In the genomic region with DNA sequence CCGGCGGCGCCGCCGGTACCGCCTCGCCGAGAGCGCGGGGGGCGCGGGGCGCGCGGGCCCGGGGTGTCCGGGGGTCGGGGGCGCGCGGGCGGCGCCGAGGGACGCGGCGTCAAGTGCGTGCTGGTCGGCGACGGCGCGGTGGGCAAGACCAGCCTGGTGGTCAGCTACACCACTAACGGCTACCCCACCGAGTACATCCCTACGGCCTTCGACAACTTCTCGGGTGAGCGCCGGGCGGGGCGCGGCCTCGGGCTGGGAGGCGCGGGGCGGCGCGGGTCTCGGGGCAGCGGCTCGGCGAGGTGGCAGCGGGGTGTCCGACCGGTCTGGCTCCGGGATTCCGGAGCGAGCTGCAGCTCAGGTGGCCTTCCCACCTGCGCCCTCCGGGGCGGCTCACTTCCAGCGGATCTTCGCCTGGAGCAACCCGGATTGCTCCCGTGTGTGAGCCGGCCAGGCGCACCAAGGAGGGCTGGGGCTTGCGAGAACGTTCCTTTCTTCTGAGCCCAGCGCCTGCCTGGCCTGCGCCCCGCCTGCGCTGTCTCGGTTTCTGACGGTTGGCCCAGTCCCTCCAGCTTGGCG, we compare ENCODE assay signal across 7 mouse cellular contexts. TPM values are rescaled to one million over a fixed set of nuclear protein-coding genes. Genes with fewer than 3 reads are reported as not detected.
DNase-seq lines count a peak whose midpoint lies in the region; ATAC-seq lines count a peak whose summit lies in the region.

No protein-coding gene starts in this region.

- H3K36me3 ChIP-seq in forebrain, embryonic 12.5 days (replicated peaks): peaks cover 30% of the 10 kb centered on the region

- peak overlapping the region; percentile 88 for H3K9ac ChIP-seq in forebrain, embryonic 12.5 days

- peak overlapping the region; percentile 90 for H3K27ac ChIP-seq in forebrain, embryonic 12.5 days

- no peaks in the 10 kb centered on the region for H3K9me3 ChIP-seq in forebrain, embryonic 12.5 days

- H3K4me1 ChIP-seq in forebrain, embryonic 12.5 days: peaks cover 16% of the 10 kb centered on the region

- H3K4me3 ChIP-seq in forebrain, embryonic 12.5 days (replicated peaks): peak overlapping the region; percentile 73

- peak; percentile 76 for ATAC-seq in forebrain, embryonic 12.5 days (ENCODE audit: low FRiP score)

- H3K27me3 ChIP-seq in forebrain, embryonic 12.5 days: no peaks in the 10 kb centered on the region

- 1% methylated on average over 52 of the region's 77 CpGs for WGBS in forebrain, embryonic 12.5 days

- DNase-seq in MN1 (ENCODE audit: low spot score): peak; percentile 83
- DNase-seq in brain, adult 2 months (ENCODE audit: low read depth, low spot score): peak; percentile 72
- peak; percentile 68 to 69 for DNase-seq in heart, postnatal 10 days
- DNase-seq in layer of hippocampus, postnatal 10 days (ENCODE audit: low spot score in 2 of 2): peak; percentile 50 to 67
- DNase-seq in lung, postnatal 14 days: peak; percentile 63
- peak; percentile 43 for DNase-seq in right cerebral cortex, postnatal 14 days

- peak overlapping the region; percentile 66 for H3K4me2 ChIP-seq in forebrain, embryonic 12.5 days

- intact Hi-C loops in heart, postnatal 10 days (cut with DNase I): loop anchor here (2.0 kb wide), 3 partner anchors 75 to 131 kb away; no protein-coding TSS in a partner anchor

RNA-seq across cellular contexts. Expression of gene Rhou, which starts 0.4 kb away (rescaled TPM):
- polyA plus RNA-seq in forebrain, embryonic 12.5 days (2016; fragmentation: Nextera tagmentation; extraction: Ambion mirVana): 7.6 and 7.9 TPM in 2 replicates
- 10 to 100 TPM; 11.2 to 13.1 TPM for total RNA-seq in heart, postnatal 10 days (2021)
- 10 to 100 TPM; 36.9 to 39.6 TPM for total RNA-seq in layer of hippocampus, postnatal 10 days (2021)

Comparison
In these comparisons a context has a peak if more than half of its experiments do, and no peak if none do; other contexts are left out.
1. Peak in every context shown above with its lines: DNase-seq, ATAC-seq, H3K4me3 ChIP-seq and H3K27ac ChIP-seq.